Mouse (Mus musculus): ENCODE measurements at regions not wholly inside any gene's neighbourhood (a gene's known extent, or its start where the extent isn't known, plus 50 kb on each side); places are given as distances from the start of the nearest gene placed in this dataset.

DNA sequence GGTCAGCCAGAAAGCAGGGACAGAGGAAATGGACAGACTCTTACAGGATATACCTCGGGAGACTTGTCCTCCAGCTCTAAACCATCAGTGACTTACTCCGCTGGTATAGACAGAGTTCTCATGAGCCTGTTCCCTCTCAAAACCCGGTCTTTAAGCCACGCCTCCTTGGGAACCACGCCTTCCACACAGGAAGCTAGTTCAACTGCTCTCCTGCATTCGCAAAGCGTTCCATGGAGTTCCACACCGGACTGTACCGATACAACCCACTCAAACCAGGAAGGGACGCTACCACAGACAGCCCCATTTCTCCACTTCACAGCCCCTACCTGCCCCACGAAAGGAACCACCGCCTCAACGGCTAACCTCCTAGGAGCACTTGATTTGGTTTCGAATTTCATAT is 50.1 kb upstream of the Cplx2 start:
- no peaks in the 10 kb centered on the region for H3K27me3 ChIP-seq
- H3K36me3 ChIP-seq: no peaks in the 10 kb centered on the region
- H3K4me2 ChIP-seq (replicated peaks): no peak overlapping the region
- H3K4me3 ChIP-seq: no peak overlapping the region
- H3K4me1 ChIP-seq: no peaks in the 10 kb centered on the region
- 68% methylated on average over 14 of the region's 14 CpGs for WGBS
- no peak overlapping the region for H3K27ac ChIP-seq
- no peak for ATAC-seq (ENCODE audit: low FRiP score, low read depth)
- H3K9ac ChIP-seq: no peak overlapping the region
- H3K9me3 ChIP-seq: no peaks in the 10 kb centered on the region

Data from limb, embryonic 13.5 days (tissue).